Mouse (Mus musculus): ENCODE data around the gene Gm44790.
"Not testable (repeated sequence)": the region's sequence is repeated elsewhere in the genome, so short reads cannot be mapped to it uniquely, and the experiment has no call there.

The Gm44790 gene

DNA sequence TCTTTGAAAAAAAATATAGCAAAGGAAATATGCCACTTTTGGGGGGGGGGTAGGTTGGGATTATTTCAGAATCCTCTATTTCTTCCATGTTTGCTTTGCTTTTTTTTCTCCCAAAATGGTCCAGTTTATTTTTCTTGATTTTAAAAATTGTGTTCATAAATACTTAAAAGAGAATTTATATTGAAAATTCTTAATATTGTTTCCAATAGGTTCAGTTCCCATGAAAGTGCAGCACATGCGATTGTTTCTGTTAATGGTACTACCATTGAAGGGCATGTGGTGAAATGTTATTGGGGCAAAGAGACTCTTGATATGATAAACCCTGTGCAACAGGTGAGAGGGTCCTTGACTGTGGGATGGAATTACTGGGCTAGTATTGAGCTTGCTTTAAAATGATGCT lies at the start of gene Gm44790:
Gm44790 (plus strand) TSS at position 301 of the 400 bp plus-strand sequence.
- DNase-seq: no peak

DNA sequence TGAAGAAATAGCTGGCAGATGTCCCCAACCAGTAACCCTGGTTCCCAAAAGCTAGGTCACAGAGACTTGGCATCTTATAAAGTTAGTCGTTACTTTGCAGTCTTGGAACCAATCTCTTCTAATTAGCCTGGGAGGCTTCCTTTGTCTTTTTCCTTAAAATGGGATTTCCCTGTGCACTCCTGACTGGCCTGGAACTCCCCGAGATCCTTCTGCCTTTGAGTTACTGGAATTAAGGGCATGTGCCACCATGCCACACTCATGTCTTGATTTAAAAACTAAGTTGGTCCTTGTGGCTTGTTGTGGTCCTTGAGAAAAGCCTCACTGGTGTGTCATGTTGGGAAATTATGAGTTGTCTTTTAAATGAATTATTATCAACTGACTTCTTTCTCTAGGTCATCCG lies 48.1 kb upstream of the Gm44790 start:
- DNase-seq: no peak

- DNase-seq: not testable (repeated sequence)
Measured at GRCm38 (mm10) chr6:86380112-86380511, 46.3 kb upstream of the Gm44790 start.

DNA sequence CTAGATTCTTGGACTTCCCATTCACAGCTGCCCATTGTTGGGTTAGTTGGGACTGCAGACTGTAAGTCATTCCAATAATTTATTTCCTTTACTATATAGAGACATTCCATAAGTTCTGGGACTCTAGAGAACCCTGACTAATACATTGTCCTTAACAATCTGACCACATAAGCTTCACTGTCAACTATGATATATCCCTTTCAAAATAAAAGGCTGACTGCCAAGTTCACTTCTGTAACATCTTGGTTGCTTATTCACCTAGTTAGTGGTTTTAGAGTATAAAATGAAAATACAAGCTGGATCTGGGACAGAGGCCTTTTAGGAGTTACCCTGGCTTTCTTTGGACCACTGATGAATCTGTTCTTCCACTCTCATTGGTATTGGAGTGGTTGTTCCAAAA lies 43.9 kb upstream of the Gm44790 start:
- no peak for DNase-seq

GRCm38 (mm10) chr6:86383370-86383769 lies 43.1 kb upstream of the Gm44790 start:
- DNase-seq: no peak

DNA sequence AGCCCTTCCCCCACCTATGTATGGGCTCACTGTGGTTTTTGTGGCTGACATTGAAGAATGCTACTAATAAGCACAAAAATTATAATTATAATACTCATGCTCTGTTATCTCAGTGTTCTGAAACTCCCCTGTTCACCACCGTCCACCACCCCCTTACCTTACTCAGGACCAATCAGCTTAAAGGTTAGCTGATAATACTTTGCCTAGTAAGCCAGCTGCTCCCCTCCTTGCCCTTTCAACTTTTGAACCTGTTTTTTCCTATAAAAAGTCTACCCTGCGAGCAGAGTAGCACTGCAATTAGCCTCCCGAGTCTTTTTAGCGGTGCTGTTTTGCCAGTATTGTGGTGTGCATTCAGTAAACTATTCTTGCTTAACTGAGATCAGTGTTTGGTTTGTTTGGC lies 41.8 kb upstream of the Gm44790 start:
- no peak for DNase-seq

- no peak for DNase-seq
Measured at GRCm38 (mm10) chr6:86385362-86386104, 40.9 kb upstream of the Gm44790 start.

DNA sequence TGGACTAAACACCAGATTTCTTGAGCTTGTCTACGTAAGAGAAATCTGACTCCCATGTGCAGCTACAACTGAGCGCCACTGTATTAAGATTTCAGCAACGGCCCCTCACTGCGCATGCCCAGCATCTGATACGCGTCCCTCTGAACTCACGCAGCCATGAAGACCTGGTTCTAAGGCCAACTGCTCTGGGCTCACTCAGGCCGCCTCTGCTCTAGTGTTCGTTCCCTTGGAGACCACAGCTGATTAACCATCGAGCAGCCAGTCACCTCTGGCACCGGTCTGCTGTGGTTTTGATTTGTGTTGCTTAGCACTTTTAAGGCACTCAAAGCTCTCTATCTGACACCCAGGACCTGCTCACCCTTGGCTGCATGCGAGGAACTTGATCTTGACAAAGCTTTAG lies 39.1 kb upstream of the Gm44790 start:
- no peak for DNase-seq

GRCm38 (mm10) chr6:86388461-86388860 lies 38.0 kb upstream of the Gm44790 start:
- DNase-seq: no peak

- DNase-seq: no peak
Measured at GRCm38 (mm10) chr6:86391326-86391725, 35.1 kb upstream of the Gm44790 start.

GRCm38 (mm10) chr6:86393187-86393586 lies 33.3 kb upstream of the Gm44790 start:
- DNase-seq: no peak

GRCm38 (mm10) chr6:86394078-86394720 lies 32.3 kb upstream of the Gm44790 start:
- peak; percentile 49 for DNase-seq

DNA sequence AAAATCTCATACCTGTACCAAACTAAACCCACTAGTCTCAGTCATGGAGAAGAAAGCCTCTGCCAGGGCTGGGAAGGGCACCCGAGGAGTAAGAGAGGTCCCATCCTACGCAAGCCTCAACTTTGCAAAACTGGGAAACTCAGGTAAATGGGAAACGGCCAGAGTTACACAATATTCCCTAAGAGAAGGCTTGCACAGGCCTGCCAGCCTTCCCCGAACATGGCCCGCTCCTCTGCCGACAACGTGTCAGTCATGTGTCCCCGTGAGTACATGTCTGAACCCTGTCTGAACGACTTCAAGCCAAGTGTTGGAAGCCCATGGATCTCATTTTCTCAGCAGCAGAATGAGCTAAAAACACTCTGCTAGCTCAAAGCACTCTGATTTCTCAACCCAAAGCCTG lies 31.4 kb upstream of the Gm44790 start:
- peak; percentile 29 for DNase-seq

GRCm38 (mm10) chr6:86395969-86396368 lies 30.5 kb upstream of the Gm44790 start:
- DNase-seq: peak; percentile 23

DNA sequence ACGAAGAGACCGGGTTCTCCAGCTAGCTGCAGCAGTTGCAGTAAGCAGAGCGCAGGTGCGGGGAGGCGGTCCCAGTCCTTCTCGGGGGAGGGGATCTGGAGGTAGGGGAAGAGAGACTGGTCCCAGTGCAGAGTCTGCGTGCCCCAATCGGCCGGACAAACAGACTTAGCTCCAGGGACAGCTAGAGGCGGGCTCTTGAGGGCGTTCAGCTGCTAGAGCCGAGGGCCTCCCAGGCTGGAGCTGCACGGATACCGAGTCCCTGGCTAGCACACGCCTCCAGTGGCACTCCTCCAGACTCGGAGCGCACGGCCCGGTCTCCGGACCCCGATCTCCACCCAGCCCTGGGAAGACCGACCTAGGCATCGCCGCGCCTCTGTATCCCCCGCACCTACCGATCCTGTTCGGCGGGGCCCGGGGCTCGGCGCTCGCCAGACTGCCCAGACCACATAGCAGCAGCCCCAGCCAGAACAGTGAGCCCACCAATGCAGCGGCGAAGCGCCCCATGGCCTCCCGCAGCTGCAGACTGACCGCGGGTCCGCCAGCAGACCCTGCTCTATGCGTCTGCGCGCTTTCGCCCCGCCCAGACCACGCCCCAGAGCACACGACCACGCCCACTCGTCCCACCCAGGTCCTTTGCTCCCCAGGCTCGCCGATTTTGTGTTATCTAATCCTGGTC lies 29.7 kb upstream of the Gm44790 start, which contains the start of gene Pcyox1:
Pcyox1 (minus strand) TSS at position 574 of the 676 bp plus-strand sequence.
- DNase-seq: peak; percentile 90

DNA sequence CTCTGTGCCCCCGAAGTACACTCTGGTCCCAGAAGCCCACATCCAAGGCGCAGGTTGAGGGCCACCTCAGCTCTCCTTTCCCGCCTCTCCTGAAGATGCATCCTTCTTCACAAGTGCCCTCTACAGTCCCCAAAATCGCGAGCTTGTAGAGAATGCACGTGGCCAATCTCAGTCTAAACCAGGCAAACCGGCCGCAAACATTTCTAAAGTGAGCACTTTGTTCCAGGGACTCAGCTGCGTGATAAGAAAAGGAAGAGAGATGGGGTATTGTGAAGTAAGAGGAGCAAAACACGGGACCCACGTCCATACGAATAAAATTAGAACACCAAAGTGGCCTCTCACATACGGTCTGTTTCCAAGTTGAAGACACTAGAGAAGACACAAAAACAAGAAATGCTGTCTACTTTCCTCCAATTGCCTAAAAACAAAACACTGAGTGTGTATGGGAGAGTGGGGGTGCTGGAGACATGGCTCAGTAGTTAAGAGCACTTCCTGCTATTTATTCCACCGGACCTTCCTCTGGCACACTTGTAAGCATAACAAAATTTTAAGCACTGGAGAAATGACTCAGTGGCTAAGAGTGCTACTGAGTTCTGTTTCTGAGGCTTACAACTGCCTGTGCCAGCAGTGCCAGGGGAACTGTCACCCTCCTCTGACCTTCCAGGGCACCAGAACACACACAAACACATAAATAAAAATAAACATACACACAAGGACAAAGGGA lies 29.0 kb upstream of the Gm44790 start:
- peak; percentile 22 for DNase-seq

- no peak for DNase-seq
Measured at GRCm38 (mm10) chr6:86398986-86399385, 27.5 kb upstream of the Gm44790 start.

GRCm38 (mm10) chr6:86399995-86400394 lies 26.5 kb upstream of the Gm44790 start:
- DNase-seq: no peak

- DNase-seq: peak; percentile 57
Measured at GRCm38 (mm10) chr6:86400972-86401371, 25.5 kb upstream of the Gm44790 start.

GRCm38 (mm10) chr6:86402681-86403607 lies 23.5 kb upstream of the Gm44790 start:
- no peak for DNase-seq

GRCm38 (mm10) chr6:86403728-86404099 lies 22.7 kb upstream of the Gm44790 start:
- DNase-seq: no peak

Data from cerebellum, adult 9-11 months (tissue).